Mouse (Mus musculus): ENCODE measurements around the gene Mylip.

Gene Mylip

GRCm38 (mm10) chr13:45440226-45440625 is 50.7 kb downstream of the Mylip start:
- no peak for DNase-seq

- peak; percentile 27 for DNase-seq
Observed at GRCm38 (mm10) chr13:45442451-45442850, 52.9 kb downstream of the Mylip start.

- peak; percentile 35 for DNase-seq
Observed at GRCm38 (mm10) chr13:45442918-45443535, 53.5 kb downstream of the Mylip start.

GRCm38 (mm10) chr13:45444220-45444619 is 54.7 kb downstream of the Mylip start:
- no peak for DNase-seq

GRCm38 (mm10) chr13:45444652-45445051 is 55.1 kb downstream of the Mylip start:
- DNase-seq = no peak

- DNase-seq = no peak
Observed at GRCm38 (mm10) chr13:45446636-45447035, 57.1 kb downstream of the Mylip start.

GRCm38 (mm10) chr13:45452437-45452836 is 62.9 kb downstream of the Mylip start:
- no peak for DNase-seq

GRCm38 (mm10) chr13:45453033-45453432 is 63.5 kb downstream of the Mylip start:
- DNase-seq = no peak

GRCm38 (mm10) chr13:45454044-45454443 is 64.5 kb downstream of the Mylip start:
- no peak for DNase-seq

GRCm38 (mm10) chr13:45454641-45455040 is 65.1 kb downstream of the Mylip start:
- DNase-seq = no peak

GRCm38 (mm10) chr13:45455108-45455861 is 65.7 kb downstream of the Mylip start:
- peak; percentile 76 for DNase-seq

GRCm38 (mm10) chr13:45455862-45456192 is 66.3 kb downstream of the Mylip start:
- DNase-seq = no peak

GRCm38 (mm10) chr13:45457459-45457858 is 67.9 kb downstream of the Mylip start:
- DNase-seq = no peak

GRCm38 (mm10) chr13:45460177-45460576 is 70.6 kb downstream of the Mylip start:
- DNase-seq = no peak

GRCm38 (mm10) chr13:45461370-45461958 is 71.9 kb downstream of the Mylip start:
- DNase-seq = no peak

All from kidney, adult 11 months (tissue).